Mouse (Mus musculus) testis, adult 2 months (tissue): ENCODE data around the gene Ddx46. TPM values are rescaled to one million over a fixed set of nuclear protein-coding genes. Genes with fewer than 3 reads are reported as not detected.

Source experiments
- H3K27ac ChIP-seq: fragments of 200-500 bp; 2 replicates; pipeline ENCODE4 v1.5.1; 2012; ENCODE audit warnings: low read depth, low read length; ENCODE audit not compliant: control insufficient read depth, insufficient read depth
- H3K27me3 ChIP-seq: fragments of 200-500 bp; 2 replicates; pipeline ENCODE4 v1.6.1; 2012; ENCODE audit warnings: mild to moderate bottlenecking, low read length, moderate library complexity; ENCODE audit not compliant: control insufficient read depth, insufficient read depth
- H3K36me3 ChIP-seq: fragments of 200-500 bp; 2 replicates; pipeline ENCODE4 v1.6.1; 2012; ENCODE audit warnings: mild to moderate bottlenecking, low read length; ENCODE audit not compliant: control insufficient read depth, insufficient read depth
- H3K4me1 ChIP-seq: fragments of 200-500 bp; 2 replicates; pipeline ENCODE4 v1.6.1; 2012; ENCODE audit warnings: low read length; ENCODE audit not compliant: control insufficient read depth, insufficient read depth
- H3K4me3 ChIP-seq: fragments of 200-500 bp; 2 replicates; pipeline ENCODE4 v1.5.1; 2012; ENCODE audit warnings: low read depth, mild to moderate bottlenecking, low read length, moderate library complexity, mixed read lengths; ENCODE audit not compliant: control insufficient read depth
- CTCF ChIP-seq: fragments of 200-500 bp; IDR thresholded peaks from 2 replicates; pipeline ENCODE4 v1.5.1; 2012; ENCODE audit warnings: low read depth, mild to moderate bottlenecking, inconsistent platforms, low read length, moderate library complexity; ENCODE audit not compliant: control insufficient read depth, insufficient read depth, insufficient replicate concordance
- POLR2A ChIP-seq: fragments of 200-500 bp; IDR thresholded peaks from 2 replicates; pipeline ENCODE4 v1.6.1; 2012; ENCODE audit warnings: low read depth, mild to moderate bottlenecking, inconsistent platforms, low read length, moderate library complexity; ENCODE audit not compliant: control insufficient read depth
- polyA plus RNA-seq: library from polyadenylated mRNA; depleted of rRNA; stranded (reverse); fragments of >200 nt; gene quantifications from 2 replicates; pipeline ENCODE4 v1.2.3, GENCODE M21; 2012; rRNA removed

Ddx46 gene
- polyA plus RNA-seq, 1 experiment, result 27.7 TPM

GRCm38 (mm10) chr13:55727839-55728238, 93.0 kb downstream of the Ddx46 start:
- Histone ChIP-seq H3K27me3 (no peaks in the 10 kb centered on the region), H3K27ac (peak overlapping the region; percentile 80), H3K36me3 (no peaks in the 10 kb centered on the region), H3K4me3 (peak overlapping the region; percentile 90), H3K4me1 (peaks cover 3% of the 10 kb centered on the region; the same call in 1 of the 2 replicates)
- no peak for TF ChIP-seq CTCF
- TF ChIP-seq POLR2A, result peak; percentile 21; the same call in 1 of the 2 replicates

GRCm38 (mm10) chr13:55730716-55731115, 95.9 kb downstream of the Ddx46 start:
- no peak overlapping the region for H3K4me3 ChIP-seq
- no peak for TF ChIP-seq POLR2A
- no peak for TF ChIP-seq CTCF
- H3K27me3 ChIP-seq, result no peaks in the 10 kb centered on the region
- peaks cover 3% of the 10 kb centered on the region; the same call in 1 of the 2 replicates for H3K4me1 ChIP-seq
- no peaks in the 10 kb centered on the region for H3K36me3 ChIP-seq
- H3K27ac ChIP-seq, result no peak overlapping the region

Other genes starting within 250 kb of the Ddx46 start
- 0.16 and 0.22 TPM in 2 replicates for gene Slc34a1, start 236.8 kb upstream of the Ddx46 start, polyA plus RNA-seq
- gene Pfn3, start 219.8 kb upstream of the Ddx46 start, polyA plus RNA-seq, result 279 and 352 TPM in 2 replicates
- gene F12, start 208.2 kb upstream of the Ddx46 start, polyA plus RNA-seq, result 3.0 and 3.4 TPM in 2 replicates
- gene Grk6, start 190.0 kb upstream of the Ddx46 start, polyA plus RNA-seq, result 7.8 and 8.4 TPM in 2 replicates
- 20.3 and 24.9 TPM in 2 replicates for gene Prr7, start 170.8 kb upstream of the Ddx46 start, polyA plus RNA-seq
- gene Dbn1, start 146.9 kb upstream of the Ddx46 start, polyA plus RNA-seq, result 89.3 and 101 TPM in 2 replicates
- gene Pdlim7, start 121.4 kb upstream of the Ddx46 start, polyA plus RNA-seq, result 7.6 and 14.5 TPM in 2 replicates
- 2.3 TPM in 2 replicates for gene Dok3, start 105.7 kb upstream of the Ddx46 start, polyA plus RNA-seq
- gene Ddx41, start 98.4 kb upstream of the Ddx46 start, polyA plus RNA-seq, result 52.0 and 58.5 TPM in 2 replicates
- 28.5 and 28.8 TPM in 2 replicates for gene Fam193b, start 63.9 kb upstream of the Ddx46 start, polyA plus RNA-seq
- gene Tmed9, start 61.3 kb upstream of the Ddx46 start, polyA plus RNA-seq, result 35.4 and 36.5 TPM in 2 replicates
- 13.0 and 15.6 TPM in 2 replicates for gene B4galt7, start 35.1 kb upstream of the Ddx46 start, polyA plus RNA-seq
- 24.8 and 26.8 TPM in 2 replicates for gene Caml, start 12.0 kb upstream of the Ddx46 start, polyA plus RNA-seq
- 6.1 and 7.6 TPM in 2 replicates for gene B230219D22Rik, start 58.1 kb downstream of the Ddx46 start, polyA plus RNA-seq
- gene Txndc15, start 79.6 kb downstream of the Ddx46 start, polyA plus RNA-seq, result 7.8 and 8.1 TPM in 2 replicates
- 4.8 and 6.3 TPM in 2 replicates for gene Pcbd2, start 92.3 kb downstream of the Ddx46 start, polyA plus RNA-seq
- gene Catsper3, start 149.5 kb downstream of the Ddx46 start, polyA plus RNA-seq, result 85.0 and 111 TPM in 2 replicates
- gene Pitx1, start 201.2 kb downstream of the Ddx46 start, polyA plus RNA-seq, result 0.04 and 0.05 TPM in 2 replicates